Mouse (Mus musculus) lung, embryonic 15.5 days (tissue): Measurements from ENCODE around the gene Crcp. TPM values are rescaled to one million over a fixed set of nuclear protein-coding genes. Genes with fewer than 3 reads are reported as not detected.

Experiments
- ATAC-seq: fragments of 200-750 bp; cut with Nextera tagmentation; 2 replicates; pipeline ENCODE4 v1.8.0; 2017; ENCODE audit warnings: moderate number of reproducible peaks, borderline replicate concordance; ENCODE audit not compliant: low FRiP score, low TSS enrichment; ENCODE audit errors: extremely low read depth
- H3K27ac ChIP-seq: fragments of 300-500 bp; sonication (generic); 2 replicates; pipeline ENCODE4 v1.5.1; 2015; ENCODE audit warnings: moderate library complexity, mild to moderate bottlenecking, inconsistent platforms
- H3K27me3 ChIP-seq: fragments of 300-500 bp; sonication (generic); 2 replicates; pipeline ENCODE4 v1.6.1; 2015; ENCODE audit warnings: inconsistent platforms
- H3K36me3 ChIP-seq: fragments of 300-500 bp; sonication (generic); 2 replicates; pipeline ENCODE4 v1.6.1; 2015; ENCODE audit warnings: inconsistent platforms
- H3K4me1 ChIP-seq: fragments of 300-500 bp; sonication (generic); 2 replicates; pipeline ENCODE4 v1.6.1; 2015; ENCODE audit warnings: inconsistent platforms
- H3K4me2 ChIP-seq: fragments of 300-500 bp; sonication (generic); 2 replicates; pipeline ENCODE4 v1.6.1; 2015; ENCODE audit warnings: inconsistent platforms, mild to moderate bottlenecking, moderate library complexity
- H3K4me3 ChIP-seq: fragments of 300-500 bp; sonication (generic); 2 replicates; pipeline ENCODE4 v1.5.1; 2015; ENCODE audit warnings: mild to moderate bottlenecking, inconsistent platforms
- H3K9ac ChIP-seq: fragments of 300-500 bp; sonication (generic); 2 replicates; pipeline ENCODE4 v1.6.1; 2015; ENCODE audit warnings: inconsistent platforms
- H3K9me3 ChIP-seq: fragments of 300-500 bp; sonication (generic); 2 replicates; pipeline ENCODE4 v1.6.1; 2016; ENCODE audit warnings: inconsistent platforms
- WGBS: fragments of 180-500 bp; shearing (Covaris S2); methylation state at CpG from one replicate; pipeline ENCODE4 v1.1.7; 2015; 5-methylcytosine and 5-hydroxymethylcytosine counted together
- polyA plus RNA-seq: library from polyadenylated mRNA; unstranded; fragments of >200 nt; fragmentation: Nextera tagmentation; extraction: Ambion mirVana; gene quantifications from 2 replicates; pipeline ENCODE4 v1.2.1, GENCODE M21; 2015

Crcp gene
- polyA plus RNA-seq, 1 experiment from 2014 or later, result 40.1 TPM

- ATAC-seq, result no peak
- WGBS, result 84% methylated on average over 4 of the region's 4 CpGs
Measured at GRCm38 (mm10) chr5:130082431-130082830, 53.3 kb downstream of the Crcp start.

GRCm38 (mm10) chr5:130084271-130084670, 55.2 kb downstream of the Crcp start:
- Histone ChIP-seq H3K27ac (no peak overlapping the region), H3K9me3 (no peaks in the 10 kb centered on the region)
- WGBS, result 71% methylated on average over 3 of the region's 3 CpGs

More at GRCm38 (mm10) chr5:130082431-130082830, 53.3 kb downstream of the Crcp start:
- no peak overlapping the region for H3K27ac ChIP-seq
- H3K9ac ChIP-seq, result no peak overlapping the region
- no peaks in the 10 kb centered on the region for H3K27me3 ChIP-seq
- no peak overlapping the region for H3K4me3 ChIP-seq
- H3K4me2 ChIP-seq, result no peak overlapping the region
- H3K4me1 ChIP-seq, result peaks cover 10% of the 10 kb centered on the region
- no peaks in the 10 kb centered on the region for H3K36me3 ChIP-seq
- no peaks in the 10 kb centered on the region for H3K9me3 ChIP-seq

GRCm38 (mm10) chr5:130088008-130088407, 58.9 kb downstream of the Crcp start:
- ATAC-seq, result no peak
- Histone ChIP-seq H3K9me3 (no peaks in the 10 kb centered on the region), H3K27me3 (no peaks in the 10 kb centered on the region), H3K4me1 (no peaks in the 10 kb centered on the region), H3K4me3 (no peak overlapping the region), H3K4me2 (no peak overlapping the region), H3K36me3 (0 out of 2 replicates have a peak, but pooled peaks cover 5% of the 10 kb centered on the region), H3K9ac (no peak overlapping the region), H3K27ac (no peak overlapping the region)
- 70% methylated on average over 7 of the region's 7 CpGs for WGBS

More at GRCm38 (mm10) chr5:130084271-130084670, 55.2 kb downstream of the Crcp start:
- no peak for ATAC-seq
- H3K36me3 ChIP-seq, result no peaks in the 10 kb centered on the region
- H3K9ac ChIP-seq, result no peak overlapping the region
- H3K27me3 ChIP-seq, result no peaks in the 10 kb centered on the region
- H3K4me2 ChIP-seq, result no peak overlapping the region
- no peak overlapping the region for H3K4me3 ChIP-seq
- peaks cover 10% of the 10 kb centered on the region for H3K4me1 ChIP-seq

- Histone ChIP-seq H3K9me3 (no peaks in the 10 kb centered on the region), H3K27me3 (no peaks in the 10 kb centered on the region), H3K36me3 (0 out of 2 replicates have a peak, but pooled peaks cover 5% of the 10 kb centered on the region), H3K4me3 (no peak overlapping the region), H3K9ac (no peak overlapping the region), H3K27ac (no peak overlapping the region), H3K4me1 (no peaks in the 10 kb centered on the region), H3K4me2 (no peak overlapping the region)
- no peak for ATAC-seq
- 76% methylated on average over 4 of the region's 4 CpGs for WGBS
Measured at GRCm38 (mm10) chr5:130088612-130089011, 59.5 kb downstream of the Crcp start.

GRCm38 (mm10) chr5:130089177-130089576, 60.1 kb downstream of the Crcp start:
- Histone ChIP-seq H3K9me3 (no peaks in the 10 kb centered on the region), H3K27ac (no peak overlapping the region), H3K4me3 (no peak overlapping the region), H3K36me3 (0 out of 2 replicates have a peak, but pooled peaks cover 5% of the 10 kb centered on the region), H3K9ac (no peak overlapping the region), H3K4me1 (no peaks in the 10 kb centered on the region), H3K4me2 (no peak overlapping the region), H3K27me3 (no peaks in the 10 kb centered on the region)
- WGBS, result 59% methylated on average over 7 of the region's 7 CpGs
- no peak for ATAC-seq

- no peaks in the 10 kb centered on the region for H3K4me1 ChIP-seq
- no peak overlapping the region for H3K27ac ChIP-seq
- ATAC-seq, result no peak
- H3K4me3 ChIP-seq, result no peak overlapping the region
- no peaks in the 10 kb centered on the region for H3K27me3 ChIP-seq
- WGBS, result 73% methylated on average over 18 of the region's 18 CpGs
- no peak overlapping the region for H3K9ac ChIP-seq
- no peak overlapping the region for H3K4me2 ChIP-seq
- H3K36me3 ChIP-seq, result 0 out of 2 replicates have a peak, but pooled peaks cover 5% of the 10 kb centered on the region
- H3K9me3 ChIP-seq, result no peaks in the 10 kb centered on the region
Measured at GRCm38 (mm10) chr5:130089626-130090393, 60.7 kb downstream of the Crcp start.

GRCm38 (mm10) chr5:130096754-130097153, 67.7 kb downstream of the Crcp start:
- no peak overlapping the region for H3K27ac ChIP-seq
- H3K9ac ChIP-seq, result no peak overlapping the region
- peaks cover 4% of the 10 kb centered on the region; the same call in 1 of the 2 replicates for H3K36me3 ChIP-seq
- ATAC-seq, result no peak
- no peaks in the 10 kb centered on the region for H3K27me3 ChIP-seq
- H3K4me1 ChIP-seq, result no peaks in the 10 kb centered on the region
- H3K9me3 ChIP-seq, result no peaks in the 10 kb centered on the region
- H3K4me3 ChIP-seq, result no peak overlapping the region
- 68% methylated on average over 12 of the region's 12 CpGs for WGBS
- no peak overlapping the region for H3K4me2 ChIP-seq

GRCm38 (mm10) chr5:130097837-130098236, 68.7 kb downstream of the Crcp start:
- ATAC-seq, result no peak
- no peaks in the 10 kb centered on the region for H3K27me3 ChIP-seq
- H3K9me3 ChIP-seq, result no peaks in the 10 kb centered on the region
- no peak overlapping the region for H3K4me2 ChIP-seq
- H3K27ac ChIP-seq, result no peak overlapping the region
- no peak overlapping the region for H3K4me3 ChIP-seq
- no peaks in the 10 kb centered on the region for H3K4me1 ChIP-seq
- H3K36me3 ChIP-seq, result peaks cover 13% of the 10 kb centered on the region; the same call in 1 of the 2 replicates
- 67% methylated on average over 2 of the region's 2 CpGs for WGBS
- H3K9ac ChIP-seq, result no peak overlapping the region

GRCm38 (mm10) chr5:130101724-130102123, 72.6 kb downstream of the Crcp start:
- Histone ChIP-seq H3K4me3 (no peak overlapping the region), H3K4me1 (no peaks in the 10 kb centered on the region), H3K36me3 (peaks cover 24% of the 10 kb centered on the region; the same call in 1 of the 2 replicates), H3K27ac (no peak overlapping the region), H3K9me3 (no peaks in the 10 kb centered on the region), H3K4me2 (no peak overlapping the region), H3K9ac (no peak overlapping the region), H3K27me3 (no peaks in the 10 kb centered on the region)
- 94% methylated on average over 17 of the region's 17 CpGs for WGBS
- no peak for ATAC-seq

GRCm38 (mm10) chr5:130109348-130109747, 80.3 kb downstream of the Crcp start:
- WGBS, result 82% methylated on average over 3 of the region's 3 CpGs

More at GRCm38 (mm10) chr5:130109348-130109747, 80.3 kb downstream of the Crcp start:
- ATAC-seq, result no peak
- Histone ChIP-seq H3K9me3 (no peaks in the 10 kb centered on the region), H3K27ac (no peak overlapping the region), H3K4me2 (no peak overlapping the region), H3K9ac (no peak overlapping the region), H3K36me3 (peaks cover 20% of the 10 kb centered on the region; the same call in 1 of the 2 replicates), H3K4me3 (no peak overlapping the region), H3K4me1 (no peaks in the 10 kb centered on the region), H3K27me3 (no peaks in the 10 kb centered on the region)
